Mouse (Mus musculus): ENCODE measurements at regions not wholly inside any gene's neighbourhood (a gene's known extent, or its start where the extent isn't known, plus 50 kb on each side); places are given as distances from the start of the nearest gene placed in this dataset.
"Not testable (repeated sequence)": the region's sequence is repeated elsewhere in the genome, so short reads cannot be mapped to it uniquely, and the experiment has no call there.

DNA sequence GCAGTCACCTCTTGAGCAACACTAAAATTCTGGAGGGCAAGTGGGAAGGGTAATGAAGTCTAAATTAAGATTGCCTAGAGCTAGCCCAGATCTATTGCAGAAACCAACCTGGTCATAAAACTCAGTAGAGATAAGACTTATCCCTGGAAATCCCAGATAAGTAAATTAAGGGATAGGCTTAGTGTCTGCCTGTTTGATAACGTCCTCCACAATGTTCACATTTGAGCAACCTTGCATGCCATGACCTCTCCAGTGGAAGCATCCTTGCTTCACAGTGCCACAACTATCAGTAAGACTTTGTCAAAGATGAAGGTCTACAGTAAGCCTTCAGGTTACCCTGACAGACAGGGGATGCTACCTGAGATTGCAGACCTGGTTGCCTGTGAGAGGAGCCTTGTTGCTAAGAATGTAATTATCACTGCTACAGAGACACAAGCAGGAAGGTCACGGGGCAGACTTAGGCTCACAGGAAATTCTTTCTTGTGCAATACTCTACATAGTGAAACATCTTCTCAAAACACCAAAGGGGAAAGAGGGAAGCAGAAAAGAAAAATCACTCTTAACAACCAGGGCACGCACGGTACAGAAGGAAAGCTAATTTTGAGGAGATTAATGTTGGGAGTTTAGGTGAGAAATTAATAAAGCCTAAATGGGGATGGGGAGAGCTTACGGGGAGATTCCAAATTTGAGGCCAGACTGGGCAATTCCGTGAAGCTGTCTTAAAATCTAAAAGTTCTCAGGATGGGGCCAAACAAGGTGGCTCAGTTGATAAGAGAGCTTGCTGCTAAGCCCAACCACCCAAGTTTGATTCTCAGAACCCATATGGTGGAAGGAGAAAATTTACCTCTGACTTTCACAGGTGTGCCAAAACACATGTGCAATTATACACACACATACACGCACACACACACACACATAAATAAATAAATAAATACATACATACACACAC is 56.9 kb upstream of the Prdm9 start:
- DNase-seq, result no peak

DNA sequence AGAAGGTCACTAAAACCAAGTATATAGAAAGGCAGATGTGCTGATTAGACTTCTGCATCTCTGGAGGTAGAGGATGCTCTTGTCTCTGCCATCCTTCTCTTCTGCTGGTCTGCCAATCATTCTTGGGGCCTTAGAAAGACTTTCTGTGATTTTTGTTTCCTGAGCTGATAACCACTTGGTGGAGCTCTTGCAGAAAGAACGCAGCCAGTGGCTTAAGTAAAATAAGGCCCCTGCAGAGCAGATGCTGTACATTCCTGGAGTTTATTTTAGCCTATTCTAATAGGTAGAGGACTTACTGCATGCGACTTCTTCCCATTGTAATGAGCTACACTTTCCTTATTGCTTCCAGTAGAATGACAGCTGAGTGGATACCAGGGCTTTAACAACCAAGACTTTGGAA is 58.8 kb upstream of the Prdm9 start:
- DNase-seq, result peak in 1 of 2 experiments; percentile 6

DNA sequence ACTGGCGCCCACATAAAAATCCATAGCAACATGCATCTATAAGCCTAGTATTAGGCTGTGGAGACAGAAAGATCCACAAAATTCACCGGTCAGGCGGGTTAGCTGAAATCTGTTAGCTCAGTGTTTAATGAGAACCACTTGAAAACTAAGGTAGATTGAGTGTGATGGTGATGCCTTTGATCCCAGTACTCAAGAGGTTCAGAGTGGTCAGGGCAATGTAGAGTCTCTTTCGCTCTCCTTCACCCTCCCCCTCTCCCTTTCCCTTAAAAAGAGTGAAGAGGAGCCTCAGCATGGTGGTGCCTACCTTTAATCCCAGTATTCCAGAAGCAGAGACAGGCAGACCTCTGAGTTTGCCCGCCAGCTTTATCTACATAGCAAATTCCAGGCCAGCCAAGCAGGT is 66.6 kb upstream of the Prdm9 start:
- DNase-seq, result no peak

DNA sequence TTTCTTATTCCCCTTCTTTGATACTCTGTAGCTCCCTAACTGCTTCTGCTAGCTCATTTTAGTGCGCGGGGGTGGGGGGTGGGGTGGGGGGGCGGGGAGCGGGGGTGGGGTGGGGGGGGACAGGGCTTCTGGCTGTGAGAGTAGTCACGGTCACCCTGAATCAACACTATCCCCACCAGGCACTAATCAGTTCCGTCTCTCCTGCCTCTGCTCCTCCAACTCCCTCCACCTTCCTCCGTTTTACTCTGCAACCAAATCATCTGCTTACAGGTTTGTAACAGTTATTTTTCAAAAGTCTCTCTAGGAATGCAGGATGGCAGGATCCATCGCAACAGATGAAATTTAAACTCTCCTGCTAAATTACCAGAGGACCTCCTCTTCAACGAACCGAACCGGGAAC is 67.5 kb upstream of the Prdm9 start:
- no peak for DNase-seq

DNA sequence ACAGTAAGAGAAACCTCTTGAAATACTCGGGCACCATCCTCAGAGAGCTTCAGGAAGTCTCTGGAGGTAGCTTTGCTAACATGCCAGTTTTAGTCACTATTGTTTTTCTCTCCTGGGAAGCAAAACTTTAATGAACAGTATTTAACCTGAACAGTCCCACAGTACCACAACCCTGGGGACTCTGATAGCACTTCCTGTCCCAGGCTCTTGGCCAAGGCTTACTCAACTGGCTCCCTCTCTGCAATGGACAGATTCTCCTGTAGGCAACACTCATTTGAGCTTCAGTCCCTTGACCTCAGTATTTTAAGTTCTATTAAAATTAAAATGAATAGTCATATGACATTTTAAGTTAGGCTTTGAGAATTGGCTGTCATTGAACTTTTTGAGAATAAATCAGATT is 67.9 kb upstream of the Prdm9 start:
- DNase-seq, result no peak

DNA sequence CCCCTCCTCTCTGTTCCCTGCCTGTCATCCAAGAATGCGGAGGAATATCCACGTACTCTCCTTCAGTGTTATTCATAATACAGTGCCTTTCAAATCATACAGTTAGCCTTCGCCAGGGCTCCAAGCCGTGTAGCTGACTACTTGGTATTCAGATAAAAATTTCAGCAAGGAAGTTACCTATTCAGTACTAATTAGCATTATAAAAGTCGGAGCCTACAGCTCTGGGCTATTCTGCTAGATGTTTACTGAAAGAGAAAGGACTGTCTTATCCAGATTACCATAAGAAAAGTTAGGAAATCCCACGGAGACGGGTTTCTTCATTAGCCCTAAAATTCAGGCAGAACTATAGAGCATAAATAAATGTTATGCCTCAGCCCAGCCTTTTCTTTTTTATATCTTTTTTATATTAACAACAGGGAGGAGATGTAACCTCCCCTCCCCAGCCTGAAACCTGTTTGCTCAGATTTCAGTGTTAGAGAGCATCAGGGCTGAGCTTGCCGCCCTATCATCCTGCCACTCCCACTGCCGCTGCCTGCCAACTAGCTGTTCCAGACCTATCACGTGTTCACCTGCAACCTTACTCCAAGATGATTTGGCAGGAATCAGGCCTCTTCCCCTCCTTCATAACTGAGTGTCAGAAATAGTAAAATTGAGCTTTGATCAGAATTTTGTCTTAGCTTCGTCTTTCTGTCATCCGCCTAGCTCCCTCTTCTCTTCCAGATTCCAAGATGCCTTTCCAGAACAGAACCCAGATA is 65.5 kb upstream of the Chd1 start:
- not testable (repeated sequence) for DNase-seq

DNA sequence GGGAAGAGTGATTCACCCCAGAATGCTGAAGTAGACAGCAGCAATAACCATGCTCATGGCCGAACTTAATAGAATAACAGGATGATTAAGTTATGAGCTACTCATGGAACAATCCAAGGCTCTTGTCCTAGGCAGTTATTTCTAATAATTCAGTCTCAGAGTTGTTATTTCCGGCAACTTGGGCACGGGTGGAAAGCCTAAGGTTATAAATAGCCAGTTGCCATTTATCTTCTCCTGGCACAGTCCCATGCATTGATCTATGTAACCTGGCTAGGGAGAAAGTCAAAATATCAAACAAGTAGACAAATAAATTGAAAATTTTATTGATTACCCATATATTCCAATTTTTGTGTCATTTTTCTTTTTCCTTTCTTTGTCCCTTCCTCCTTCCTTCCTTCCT is 64.0 kb upstream of the Chd1 start:
- DNase-seq, result no peak

DNA sequence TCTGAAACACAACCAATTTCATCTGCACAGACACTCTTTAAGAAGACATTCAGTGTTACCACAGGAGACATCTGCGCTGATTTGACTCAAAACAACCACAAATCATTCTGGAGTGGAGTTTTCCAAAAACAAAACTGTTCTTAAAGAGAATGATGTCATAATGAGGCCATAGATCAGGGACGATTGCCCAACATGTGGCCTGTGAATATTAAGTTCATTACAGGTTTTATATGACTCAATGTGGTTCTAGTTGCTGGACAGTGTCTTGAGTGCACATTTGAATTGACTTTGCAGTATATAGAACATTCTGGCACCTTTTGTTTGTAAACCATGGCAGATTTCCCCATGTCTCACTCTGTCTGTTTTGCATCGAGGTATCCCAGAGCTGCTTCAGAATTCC is 63.0 kb upstream of the Chd1 start:
- DNase-seq, result no peak

DNA sequence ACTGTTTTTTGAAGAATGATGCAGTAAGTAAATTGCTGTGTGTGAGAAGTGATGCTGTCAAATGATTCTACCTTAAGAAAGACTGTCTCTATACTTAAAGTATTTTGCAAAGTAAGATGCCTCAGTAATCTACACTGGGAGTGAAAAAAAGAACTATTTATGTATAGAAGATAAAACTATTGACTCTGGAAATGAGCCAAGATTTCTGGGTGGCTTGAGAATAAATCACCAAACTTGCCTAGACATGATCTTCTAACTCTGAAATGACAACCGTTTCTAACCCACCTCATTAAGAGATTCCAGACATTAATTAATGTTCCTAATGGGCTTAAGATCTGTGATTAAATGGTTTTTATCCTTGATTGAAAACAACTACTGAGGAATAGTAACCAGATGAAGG is 58.0 kb upstream of the Chd1 start:
- DNase-seq, result no peak

DNA sequence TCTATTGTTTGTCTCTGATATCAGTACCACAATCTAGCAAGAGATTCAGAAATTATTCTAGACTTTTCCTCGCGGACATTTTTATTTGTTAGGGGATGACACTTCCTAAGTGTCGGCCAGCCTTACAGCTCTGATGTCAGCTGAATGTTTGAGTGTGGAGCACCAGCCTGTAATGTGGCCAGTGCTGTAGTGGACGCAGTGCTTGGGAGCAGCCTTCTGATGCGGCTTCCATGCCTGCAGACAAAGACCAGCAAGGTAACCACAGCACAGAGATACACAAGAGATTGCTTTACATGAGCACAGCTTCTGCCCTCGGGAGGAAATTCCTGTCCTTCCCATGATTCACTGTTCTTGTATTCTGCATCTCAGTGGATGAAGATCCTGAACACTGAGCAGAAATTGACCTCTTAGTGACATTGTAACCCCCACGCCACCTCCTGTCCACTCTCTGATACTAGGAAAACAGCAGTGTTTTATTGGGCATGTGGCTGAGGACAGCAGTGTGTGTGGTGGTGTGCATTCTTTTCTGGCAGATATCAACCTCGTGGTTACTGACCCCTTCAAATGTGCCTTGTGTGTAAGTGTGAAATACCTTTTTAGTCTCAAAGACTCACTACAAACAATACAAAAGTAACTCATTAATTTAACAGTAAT is 54.6 kb upstream of the Chd1 start:
- DNase-seq, result no peak

DNA sequence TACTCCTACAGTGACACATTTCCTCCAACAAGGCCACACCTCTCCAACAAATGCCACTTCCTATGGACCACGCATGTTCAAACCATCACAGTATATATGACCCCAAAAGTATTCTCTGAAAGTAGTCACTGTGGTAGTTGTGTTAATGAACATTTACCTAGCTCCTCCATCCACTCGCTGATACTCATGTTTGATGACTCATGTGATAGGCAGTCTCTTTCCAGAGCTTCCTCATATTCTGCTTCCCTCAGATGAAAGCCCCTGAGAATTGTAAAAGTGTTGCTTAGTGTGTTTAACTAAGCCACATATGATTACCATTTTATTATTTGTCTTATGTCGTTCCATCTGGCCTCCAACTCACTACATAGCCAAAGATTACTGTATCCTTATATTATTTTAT is 52.9 kb upstream of the Chd1 start:
- DNase-seq, result no peak

All from spleen, adult 18-20 months (tissue).